Mouse (Mus musculus): ENCODE measurements around the gene Sprtn.

DNA sequence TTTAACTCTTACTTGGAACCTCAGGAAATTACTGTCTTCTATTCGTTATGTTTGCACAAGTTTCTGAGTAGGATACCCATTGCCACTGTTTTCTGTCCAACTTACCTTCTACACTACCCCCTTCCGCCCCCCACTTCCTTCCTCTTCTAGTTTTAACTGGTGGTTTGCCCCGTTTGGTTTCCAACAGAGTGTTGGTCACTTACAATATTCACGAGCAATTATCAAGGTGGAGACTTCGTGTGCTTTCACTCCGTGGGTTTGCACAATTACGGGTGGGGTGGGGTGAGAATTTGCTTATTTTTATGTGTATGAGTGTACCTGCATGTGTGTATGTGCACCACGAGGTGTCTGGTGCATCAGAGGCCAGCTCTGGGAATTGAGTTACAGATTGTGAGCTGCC is 34.0 kb upstream of the Sprtn start:
- no peak for TF ChIP-seq E2F4 (IDR thresholded peaks at IDR 0.05; ENCODE audit: insufficient replicate concordance, low read depth, low read length)
- no peak for TF ChIP-seq EP300 (IDR thresholded peaks at IDR 0.05; ENCODE audit: low read length)
- no peak for TF ChIP-seq USF2 (conservative IDR thresholded peaks at IDR 0.05; ENCODE audit: low read depth, low read length)
- peak; percentile 41 for TF ChIP-seq POLR2A (IDR thresholded peaks at IDR 0.05; ENCODE audit: low read depth, low read length)
- TF ChIP-seq CTCF (conservative IDR thresholded peaks at IDR 0.05 in 1 of 2, IDR thresholded peaks at IDR 0.05 in 1 of 2; ENCODE audit: low read depth in 2 of 2, low read length in 2 of 2), result no peak; a peak in 1 of 4 replicates
- TF ChIP-seq ZC3H11A (IDR thresholded peaks at IDR 0.05; ENCODE audit: low read depth, low read length), result no peak
- TF ChIP-seq HCFC1 (IDR thresholded peaks at IDR 0.05; ENCODE audit: low read depth, low read length), result no peak
- TF ChIP-seq IRF4 (IDR thresholded peaks at IDR 0.05; ENCODE audit: low read depth, low read length), result 0 out of 2 replicates have a peak, but pooled peaks have one; percentile 6
- no peak for TF ChIP-seq RAD21 (IDR thresholded peaks at IDR 0.05; ENCODE audit: low read depth, low read length)
- no peak for TF ChIP-seq TBP (conservative IDR thresholded peaks at IDR 0.05; ENCODE audit: low read depth, low read length)
- TF ChIP-seq NELFE (IDR thresholded peaks at IDR 0.05; ENCODE audit: low read depth, low read length), result no peak
